Mouse (Mus musculus): ENCODE data around the gene Fndc9. TPM values are rescaled to one million over a fixed set of nuclear protein-coding genes. Genes with fewer than 3 reads are reported as not detected.

The Fndc9 gene
- 0.47 TPM for polyA plus RNA-seq (2021)

DNA sequence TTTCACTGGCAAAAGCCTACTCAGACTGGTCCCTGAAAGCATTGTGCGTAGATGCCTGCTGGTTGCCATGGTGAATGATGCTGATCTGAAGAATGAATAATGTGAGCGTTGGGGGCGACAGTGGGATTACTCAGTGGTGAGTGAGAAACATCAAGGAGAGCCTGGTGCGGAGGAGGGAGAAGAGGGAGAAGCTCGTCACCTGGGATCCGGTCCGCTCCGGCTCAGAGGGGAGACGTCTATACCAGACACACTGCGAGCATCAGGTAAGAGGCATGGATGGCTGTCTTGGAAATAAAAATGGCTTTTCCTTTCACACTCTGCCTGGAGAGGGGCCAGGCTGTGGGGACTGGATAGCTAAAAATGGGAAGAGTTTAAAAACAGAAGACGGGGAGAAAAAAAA is at the start of gene Fndc9:
TSS of gene Fndc9 (plus strand) at position 198 of the 400 bp plus-strand sequence.
- POLR2A ChIA-PET: no interaction called here
- in situ Hi-C loops (cut with MboI; ENCODE audit: low pct_unique_long_range_greater_than_20kb): no loop called here
- no peak for ATAC-seq

DNA sequence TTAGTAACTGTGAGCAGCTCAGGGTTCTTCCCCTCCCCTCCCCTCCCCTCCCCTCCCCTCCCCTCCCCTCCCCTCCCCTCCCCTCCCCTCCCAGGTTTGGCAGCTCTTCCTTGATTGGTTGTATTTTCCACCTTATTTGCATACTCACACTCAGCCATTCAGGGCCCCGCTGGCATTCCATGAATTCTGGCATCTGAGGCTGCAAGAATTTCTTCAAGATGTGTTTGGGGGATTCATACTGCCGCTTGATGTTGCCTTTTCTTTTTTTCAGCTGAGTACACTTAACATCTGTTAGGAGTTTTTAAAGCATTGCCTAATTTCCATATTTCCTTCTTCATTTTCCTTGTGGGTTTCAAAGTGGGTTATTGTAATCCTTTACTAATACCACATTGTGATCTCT is 47.0 kb upstream of the Fndc9 start:
- ChIA-PET POLR2A (no interaction called here), CTCF (no interaction called here)
- ATAC-seq (no peak), DNase-seq (ENCODE audit: low read depth, low spot score) (no peak)
- in situ Hi-C loops (cut with MboI; ENCODE audit: low pct_unique_long_range_greater_than_20kb): no loop called here
- TF ChIP-seq CTCF (IDR thresholded peaks at IDR 0.05): no peak
- peaks cover 4% of the 10 kb centered on the region for H3K27me3 ChIP-seq

More for the DNA sequence above, at the start of gene Fndc9:
- CTCF ChIA-PET: interaction anchor here (0.6 to 5.8 kb wide), 4 partner anchors 13 to 197 kb away, joined by 3 to 39 read pairs (median 4); no protein-coding TSS in a partner anchor
- no peak for TF ChIP-seq CTCF (IDR thresholded peaks at IDR 0.05)
- no peak for DNase-seq (ENCODE audit: low read depth, low spot score)
- H3K27me3 ChIP-seq: no peaks in the 10 kb centered on the region

DNA sequence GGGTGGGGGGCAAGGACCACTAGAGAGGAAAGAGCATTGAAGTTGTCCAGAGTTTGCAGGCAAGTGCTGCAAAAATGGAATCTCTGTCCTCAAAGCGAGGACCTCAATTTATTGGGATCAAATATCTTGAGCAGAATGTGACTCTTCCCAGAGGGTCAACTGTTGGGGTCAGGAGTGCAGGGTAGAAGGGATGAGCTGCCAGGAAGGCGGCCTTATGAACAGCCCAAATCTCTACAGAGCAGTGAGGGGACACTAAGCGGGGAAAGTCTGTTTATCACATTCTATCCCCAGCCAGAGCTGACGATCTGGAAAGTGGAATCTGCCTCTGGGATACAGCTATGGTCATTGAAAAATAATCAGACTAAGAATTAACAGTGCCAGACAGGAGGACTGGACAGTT is 41.2 kb upstream of the Fndc9 start:
- no peak for DNase-seq (ENCODE audit: low read depth, low spot score)
- ChIA-PET CTCF (interaction anchor here (1.0 kb wide), 1 partner anchor 9 kb away, joined by 4 read pairs; no protein-coding TSS in a partner anchor), POLR2A (no interaction called here)
- no peaks in the 10 kb centered on the region for H3K27me3 ChIP-seq
- in situ Hi-C loops (cut with MboI; ENCODE audit: low pct_unique_long_range_greater_than_20kb): no loop called here
- TF ChIP-seq CTCF (IDR thresholded peaks at IDR 0.05): no peak
- ATAC-seq: no peak

DNA sequence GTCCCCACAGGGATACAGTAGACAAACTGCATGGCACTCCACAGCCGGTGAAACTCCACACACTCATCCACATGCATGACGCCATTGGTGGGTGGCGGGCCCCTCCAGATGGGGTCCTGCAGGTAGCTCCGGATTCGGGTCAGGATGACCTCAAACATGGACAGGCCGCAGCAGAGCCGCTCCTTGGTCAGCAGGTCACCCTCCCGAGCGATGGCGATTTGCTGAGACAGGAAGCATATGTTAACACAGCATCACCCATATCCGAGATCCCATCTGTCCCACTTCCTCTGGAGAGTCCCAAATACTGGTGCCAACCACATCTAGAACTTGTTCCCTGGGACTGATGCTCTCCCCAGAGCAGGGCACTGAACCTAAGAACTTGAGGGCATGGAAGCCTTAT is 34.7 kb upstream of the Fndc9 start:
- no peak for ATAC-seq
- DNase-seq (ENCODE audit: low read depth, low spot score): no peak
- CTCF ChIA-PET: no interaction called here
- TF ChIP-seq CTCF (IDR thresholded peaks at IDR 0.05): no peak
- no peaks in the 10 kb centered on the region for H3K27me3 ChIP-seq
- POLR2A ChIA-PET: no interaction called here
- in situ Hi-C loops (cut with MboI; ENCODE audit: low pct_unique_long_range_greater_than_20kb): loop anchor here (25.0 kb wide), 1 partner anchor 1613 kb away; no protein-coding TSS in a partner anchor

DNA sequence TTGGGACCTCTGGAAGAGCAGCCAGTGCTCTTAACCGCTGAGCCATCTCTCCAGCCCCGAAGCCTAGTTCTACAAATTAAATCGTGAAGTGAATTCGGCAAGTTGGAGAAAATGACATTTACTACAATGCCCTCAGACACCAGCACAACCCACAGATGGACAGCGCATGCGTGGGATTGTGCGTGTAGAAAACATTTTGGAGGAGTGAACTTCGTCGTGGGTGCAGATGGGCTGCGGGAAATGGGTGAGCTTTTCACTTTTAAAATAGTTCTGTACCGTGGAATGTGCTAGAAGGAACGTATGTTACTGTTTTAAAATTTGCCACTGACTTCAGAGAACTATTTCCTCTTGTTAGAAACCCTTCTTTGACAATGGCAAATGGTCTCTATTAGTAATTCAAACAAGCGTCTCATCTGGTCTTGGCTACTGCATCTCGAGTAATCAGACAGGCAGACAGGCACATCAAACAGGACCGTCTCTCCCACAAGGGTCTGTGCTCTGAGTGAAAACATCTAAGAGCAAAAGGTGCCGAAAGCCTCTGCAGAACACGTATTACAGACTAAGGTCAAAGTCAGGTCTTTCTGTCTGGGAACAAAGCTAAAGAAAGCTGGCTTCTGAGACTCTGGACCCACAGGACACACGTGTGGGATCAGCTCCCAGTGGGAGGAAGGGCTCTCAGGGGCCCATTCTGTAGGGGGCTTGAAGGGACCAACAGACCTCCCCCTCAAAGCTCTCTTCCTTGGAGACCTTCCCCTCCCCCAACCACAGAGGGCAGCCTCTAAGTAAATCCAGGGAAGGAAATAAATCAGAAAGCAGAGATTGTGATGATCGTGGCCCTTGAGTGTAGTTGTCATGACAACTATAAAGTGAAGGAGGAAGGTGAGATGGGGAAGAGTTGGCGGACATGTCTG is 33.4 kb upstream of the Fndc9 start:
- POLR2A ChIA-PET: no interaction called here
- in situ Hi-C loops (cut with MboI; ENCODE audit: low pct_unique_long_range_greater_than_20kb): loop anchor here (25.0 kb wide), 1 partner anchor 1615 kb away; no protein-coding TSS in a partner anchor
- TF ChIP-seq CTCF (IDR thresholded peaks at IDR 0.05): no peak
- CTCF ChIA-PET: interaction anchor here (1.2 kb wide), 1 partner anchor 13 kb away, joined by 3 read pairs; no protein-coding TSS in a partner anchor
- DNase-seq (ENCODE audit: low read depth, low spot score) (no peak), ATAC-seq (no peak)
- no peaks in the 10 kb centered on the region for H3K27me3 ChIP-seq

DNA sequence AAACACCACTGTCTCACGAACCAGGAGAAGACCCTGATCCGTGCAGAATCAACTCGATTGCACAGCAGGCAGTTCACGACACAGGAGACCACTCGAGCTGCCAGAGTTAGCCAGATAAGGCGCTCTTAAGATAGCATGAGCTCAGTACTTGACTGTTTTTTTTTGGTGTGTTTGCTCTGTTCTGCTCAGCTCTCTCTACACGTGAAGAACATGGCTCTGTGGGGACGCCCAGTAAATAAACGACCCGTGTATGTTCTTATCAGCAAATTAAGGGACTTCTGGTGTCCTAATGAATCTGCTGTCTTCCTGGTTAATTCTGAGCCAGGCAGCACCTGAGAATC is 32.8 kb upstream of the Fndc9 start:
- no peak for TF ChIP-seq CTCF (IDR thresholded peaks at IDR 0.05)
- ChIA-PET POLR2A (no interaction called here), CTCF (interaction anchor here (1.2 to 1.7 kb wide), 2 partner anchors 8 to 12 kb away, joined by 3 to 4 read pairs; no protein-coding TSS in a partner anchor)
- ATAC-seq: no peak
- H3K27me3 ChIP-seq: no peaks in the 10 kb centered on the region
- in situ Hi-C loops (cut with MboI; ENCODE audit: low pct_unique_long_range_greater_than_20kb): loop anchor here (25.0 kb wide), 1 partner anchor 1615 kb away; no protein-coding TSS in a partner anchor
- DNase-seq (ENCODE audit: low read depth, low spot score): no peak

DNA sequence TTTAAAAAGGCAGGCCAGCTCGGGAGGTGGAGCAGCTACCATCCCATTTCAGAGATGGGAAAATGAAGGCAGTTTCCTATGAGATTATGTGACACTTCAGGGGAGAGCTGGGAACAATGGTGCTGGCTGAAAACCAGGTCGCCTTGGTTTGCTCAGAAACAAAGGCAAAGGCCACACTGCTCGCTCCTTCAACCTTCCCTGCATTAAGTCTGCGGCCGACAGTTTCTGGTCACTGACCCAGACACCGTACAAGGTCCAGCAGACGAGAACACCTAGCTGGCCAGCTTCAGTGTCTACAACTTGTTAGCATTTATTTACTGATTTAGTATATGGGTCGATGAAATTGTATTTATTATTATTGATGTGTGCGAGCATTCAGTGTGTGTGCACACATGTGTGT is 30.5 kb upstream of the Fndc9 start:
- in situ Hi-C loops (cut with MboI; ENCODE audit: low pct_unique_long_range_greater_than_20kb): loop anchor here (5.0 to 25.0 kb wide), 2 partner anchors 248 to 1618 kb away; partner anchors contain the start of gene Thg1l
- ATAC-seq (no peak), DNase-seq (ENCODE audit: low read depth, low spot score) (no peak)
- no peaks in the 10 kb centered on the region for H3K27me3 ChIP-seq
- POLR2A ChIA-PET: no interaction called here
- no peak for TF ChIP-seq CTCF (IDR thresholded peaks at IDR 0.05)
- CTCF ChIA-PET: no interaction called here

DNA sequence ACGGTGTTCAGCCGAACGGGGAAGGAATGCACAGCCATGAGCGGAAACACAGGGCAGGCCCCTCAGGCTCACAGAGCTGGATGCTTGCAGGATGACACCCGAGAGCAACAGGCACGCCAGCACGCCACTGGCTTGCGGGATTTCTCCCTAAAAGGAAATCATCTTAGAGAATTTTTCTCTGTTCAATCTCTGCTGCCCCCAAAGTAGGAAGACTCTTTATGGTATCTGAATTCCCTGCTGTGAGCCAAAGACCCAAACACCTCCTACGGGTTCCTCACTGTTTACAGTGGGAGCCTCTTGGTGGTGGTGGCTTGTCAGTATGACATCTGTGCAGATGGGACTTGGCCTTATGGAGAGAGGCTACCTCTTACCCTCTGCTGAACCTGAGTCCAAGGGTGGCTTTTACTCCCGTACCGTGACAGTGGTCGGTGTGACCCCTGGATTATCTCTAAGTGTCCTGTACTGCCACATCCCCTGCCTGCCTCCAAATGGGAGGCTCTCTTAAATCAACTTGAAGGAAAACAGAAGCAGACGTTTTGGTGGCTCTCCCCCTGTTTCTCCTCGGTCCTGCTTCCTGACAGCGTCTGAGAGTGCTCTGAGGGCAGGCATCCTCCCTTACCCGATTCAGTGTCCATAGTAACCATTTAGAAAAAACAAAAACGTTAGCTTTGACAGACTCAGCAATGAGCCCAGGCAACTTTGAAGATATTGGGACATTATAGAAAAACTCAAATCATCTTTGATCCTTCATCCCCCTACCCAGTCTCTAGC is 29.5 kb upstream of the Fndc9 start:
- CTCF ChIA-PET: no interaction called here

DNA sequence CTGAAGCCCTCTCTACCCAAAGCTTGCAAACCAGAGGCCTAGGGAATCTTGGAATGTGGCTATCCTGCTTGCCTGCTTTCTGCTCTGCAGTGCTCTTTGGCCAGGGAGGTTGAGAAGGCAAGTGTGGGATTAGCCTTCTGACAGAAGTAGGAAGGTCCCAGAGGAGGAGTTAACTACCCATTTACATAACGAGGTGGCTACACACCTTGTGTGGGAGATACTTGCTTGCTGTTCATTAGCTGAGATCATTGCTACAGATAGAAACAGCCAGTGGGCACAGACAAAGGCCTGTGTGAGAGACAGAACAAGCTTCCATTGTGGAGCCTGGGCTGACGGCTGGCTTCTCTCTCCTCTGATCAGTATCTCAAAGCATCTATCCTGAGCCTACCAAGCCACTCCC is 25.4 kb upstream of the Fndc9 start:
- ATAC-seq (no peak), DNase-seq (ENCODE audit: low read depth, low spot score) (no peak)
- TF ChIP-seq CTCF (IDR thresholded peaks at IDR 0.05): no peak
- in situ Hi-C loops (cut with MboI; ENCODE audit: low pct_unique_long_range_greater_than_20kb): loop anchor here (5.0 to 25.0 kb wide), 4 partner anchors 155 to 1623 kb away; partner anchors contain the start of genes Adam19, Gm12166 and Thg1l
- H3K27me3 ChIP-seq: no peaks in the 10 kb centered on the region
- ChIA-PET CTCF (interaction anchor here (1.3 kb wide), 1 partner anchor 14 kb away, joined by 3 read pairs; no protein-coding TSS in a partner anchor), POLR2A (no interaction called here)

More for the DNA sequence above, 29.5 kb upstream of the Fndc9 start:
- POLR2A ChIA-PET: no interaction called here
- no peaks in the 10 kb centered on the region for H3K27me3 ChIP-seq
- TF ChIP-seq CTCF (IDR thresholded peaks at IDR 0.05): no peak
- DNase-seq (ENCODE audit: low read depth, low spot score) (no peak), ATAC-seq (no peak)
- in situ Hi-C loops (cut with MboI; ENCODE audit: low pct_unique_long_range_greater_than_20kb): loop anchor here (5.0 to 25.0 kb wide), 2 partner anchors 249 to 1619 kb away; partner anchors contain the start of gene Thg1l

DNA sequence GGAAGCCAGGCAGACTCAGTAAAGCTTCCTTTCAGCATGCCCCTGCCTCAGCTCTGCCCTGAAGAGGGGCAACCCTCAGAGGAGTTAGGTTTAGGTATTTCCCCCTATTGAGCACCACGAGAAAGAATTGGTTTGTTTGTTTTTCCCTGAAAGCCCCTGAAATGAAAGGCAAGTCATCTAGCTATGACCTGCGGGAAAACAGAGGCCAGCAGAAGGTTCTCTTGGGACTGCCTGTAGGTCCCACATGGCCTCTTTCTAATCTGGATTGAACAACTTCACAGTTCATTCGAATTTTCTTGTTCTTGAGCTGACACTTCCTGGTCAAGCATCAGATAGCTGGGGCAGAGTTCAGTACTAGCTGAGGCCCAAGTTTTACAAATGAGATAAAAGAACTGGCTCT is 23.5 kb upstream of the Fndc9 start:
- POLR2A ChIA-PET: no interaction called here

More for the DNA sequence above, 23.5 kb upstream of the Fndc9 start:
- no peak for TF ChIP-seq CTCF (IDR thresholded peaks at IDR 0.05)
- ATAC-seq: no peak
- CTCF ChIA-PET: interaction anchor here (1.7 to 1.9 kb wide), 2 partner anchors 11 to 43 kb away, joined by 4 to 6 read pairs; no protein-coding TSS in a partner anchor
- no peaks in the 10 kb centered on the region for H3K27me3 ChIP-seq
- no peak for DNase-seq (ENCODE audit: low read depth, low spot score)
- in situ Hi-C loops (cut with MboI; ENCODE audit: low pct_unique_long_range_greater_than_20kb): loop anchor here (5.0 to 25.0 kb wide), 3 partner anchors 157 to 1625 kb away; partner anchors contain the start of genes Adam19 and Gm12166

Data from Patski (cell line).